Mouse (Mus musculus) mesoderm, embryonic 11.5 days (tissue): ENCODE data around the gene Zfp580.

Experiments
- DNase-seq: peaks from one replicate; pipeline ENCODE4 v3.0.0-alpha.2; 2012; ENCODE audit warnings: low read depth, low spot score

Gene Zfp580

DNA sequence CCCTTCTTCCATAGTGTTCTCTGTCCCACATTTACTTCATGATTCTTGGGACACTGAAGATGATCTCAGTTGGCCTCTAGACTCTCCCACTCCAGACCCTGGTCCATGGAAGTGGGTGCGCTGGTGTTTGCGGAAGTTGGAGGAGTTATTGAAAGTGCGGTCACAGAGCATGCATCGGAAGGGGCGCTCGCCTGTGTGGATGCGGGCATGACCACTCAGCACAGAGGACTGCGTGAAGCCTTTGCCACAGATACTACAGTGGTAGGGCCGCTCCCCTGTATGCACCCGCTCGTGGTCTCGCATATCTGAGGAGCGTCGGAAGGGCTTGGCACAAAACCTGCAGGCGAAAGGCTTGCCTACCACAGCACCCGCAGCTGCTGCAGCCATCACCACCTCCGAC is 15.7 kb upstream of the Zfp580 start:
- DNase-seq: no peak

GRCm38 (mm10) chr7:5036136-5036535 is 15.2 kb upstream of the Zfp580 start:
- DNase-seq: no peak

- no peak for DNase-seq
Measured at GRCm38 (mm10) chr7:5037026-5037425, 14.3 kb upstream of the Zfp580 start.

GRCm38 (mm10) chr7:5037467-5037866 is 13.9 kb upstream of the Zfp580 start:
- DNase-seq: no peak

DNA sequence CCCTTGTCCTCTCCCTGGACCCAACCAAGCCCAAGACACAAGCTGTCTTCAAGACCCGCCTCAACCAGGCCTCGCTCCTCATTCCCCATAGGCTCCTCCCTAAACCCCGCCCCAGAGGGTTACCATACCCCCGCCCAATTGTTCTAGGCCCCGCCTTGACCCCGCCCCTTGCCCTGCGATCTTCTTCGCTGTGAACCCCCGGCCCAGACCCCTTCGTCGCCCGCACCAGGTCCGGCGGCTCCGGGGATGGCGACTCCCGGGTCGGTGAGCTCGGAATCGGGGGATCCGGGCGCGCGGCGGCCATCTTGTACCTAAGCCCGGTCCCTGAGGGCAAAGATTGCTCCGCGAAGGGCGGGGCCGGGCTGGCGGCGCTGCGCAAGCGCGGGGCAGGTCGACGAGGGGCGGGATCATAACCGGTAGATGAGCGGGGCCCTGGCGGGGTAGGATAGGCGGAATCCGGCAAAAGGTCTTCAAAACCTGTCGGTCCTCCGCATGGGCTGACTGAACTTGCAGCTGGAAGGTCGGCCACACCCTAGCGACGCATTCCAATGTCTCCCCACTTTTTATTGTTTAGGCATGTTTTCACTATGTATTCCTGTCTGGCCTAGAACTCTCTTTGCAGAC is 13.1 kb upstream of the Zfp580 start, which contains the start of gene Zfp784:
Gene Zfp784, minus strand, starts transcription at position 338 of the 624 bp plus-strand sequence.
- DNase-seq: peak; percentile 92

DNA sequence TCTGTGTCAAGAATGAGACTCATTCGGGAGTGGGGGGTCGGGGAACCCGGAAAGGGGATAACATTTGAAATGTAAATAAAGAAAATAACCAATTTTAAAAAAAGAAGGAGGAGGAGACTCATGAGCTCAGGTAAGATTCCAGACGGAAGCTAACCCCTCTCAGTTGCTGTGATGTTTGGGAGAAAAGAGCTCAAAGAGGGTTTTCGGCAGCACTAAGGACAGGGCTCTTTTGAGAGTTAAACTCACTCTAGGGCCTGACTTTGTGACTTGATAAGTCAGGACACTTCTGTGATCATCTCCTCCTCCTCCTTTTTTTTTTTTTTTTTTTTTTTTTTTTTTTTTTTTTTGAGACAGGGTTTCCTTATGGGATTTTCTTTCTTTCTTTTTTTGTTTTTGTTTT is 12.4 kb upstream of the Zfp580 start:
- no peak for DNase-seq

DNA sequence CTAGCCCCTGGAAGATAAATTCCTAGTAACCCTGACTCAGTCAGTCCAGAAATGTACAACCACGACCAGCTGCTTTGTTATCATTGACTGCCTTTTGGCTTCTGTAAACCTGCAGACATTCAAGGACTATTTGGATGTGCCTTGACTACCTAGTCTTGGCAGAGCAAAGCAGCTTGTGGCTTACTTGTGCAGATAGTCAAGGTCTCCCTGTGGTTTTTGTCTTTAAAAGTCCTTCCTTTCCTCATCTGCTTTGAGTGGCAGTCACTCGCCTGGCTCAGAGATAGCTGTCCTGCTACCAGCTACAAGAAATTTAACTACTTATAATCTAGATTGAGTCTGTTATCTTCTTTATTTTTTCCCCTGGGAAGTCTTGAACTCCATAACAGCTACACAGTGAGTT is 6.4 kb upstream of the Zfp580 start:
- DNase-seq: no peak

- no peak for DNase-seq
Measured at GRCm38 (mm10) chr7:5046112-5046511, 5.2 kb upstream of the Zfp580 start.

DNA sequence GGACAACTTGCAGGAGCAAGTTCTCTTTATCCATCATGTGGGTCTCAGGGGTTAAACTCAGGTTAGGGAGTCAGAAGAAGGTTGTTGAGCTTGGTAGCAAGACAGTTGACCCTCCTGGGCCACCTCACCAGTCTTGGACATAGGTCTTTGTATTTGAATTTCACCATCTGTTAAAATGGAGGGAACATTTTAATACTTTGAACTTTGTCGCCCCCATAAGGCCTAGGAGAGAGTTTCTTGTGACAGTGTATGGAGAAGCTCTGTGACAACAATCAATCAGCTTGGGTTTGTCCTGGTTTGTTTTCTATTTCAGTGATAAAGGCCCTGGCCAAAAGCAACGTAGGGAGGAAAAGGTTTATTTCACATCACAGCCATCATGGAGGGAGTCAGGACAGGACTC is 4.0 kb upstream of the Zfp580 start:
- no peak for DNase-seq

GRCm38 (mm10) chr7:5052438-5052837 is 1.1 kb downstream of the Zfp580 start:
- DNase-seq: no peak

DNA sequence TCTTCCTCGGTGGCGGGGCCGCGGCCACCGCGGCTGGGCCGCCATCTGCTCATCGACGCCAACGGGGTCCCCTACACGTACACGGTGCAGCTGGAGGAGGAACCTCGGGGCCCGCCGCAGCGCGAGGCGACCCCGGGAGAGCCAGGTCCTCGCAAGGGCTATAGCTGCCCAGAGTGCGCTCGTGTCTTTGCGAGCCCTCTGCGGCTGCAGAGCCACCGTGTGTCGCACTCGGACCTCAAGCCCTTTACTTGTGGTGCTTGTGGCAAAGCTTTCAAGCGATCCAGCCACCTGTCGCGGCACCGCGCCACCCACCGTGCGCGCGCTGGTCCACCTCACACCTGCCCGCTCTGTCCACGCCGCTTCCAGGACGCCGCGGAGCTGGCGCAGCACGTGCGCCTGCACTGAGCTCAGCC is 1.6 kb downstream of the Zfp580 start:
- DNase-seq: no peak

GRCm38 (mm10) chr7:5053456-5054179 is 2.3 kb downstream of the Zfp580 start:
- no peak for DNase-seq

- DNase-seq: no peak
Measured at GRCm38 (mm10) chr7:5056651-5057263, 5.4 kb downstream of the Zfp580 start.

DNA sequence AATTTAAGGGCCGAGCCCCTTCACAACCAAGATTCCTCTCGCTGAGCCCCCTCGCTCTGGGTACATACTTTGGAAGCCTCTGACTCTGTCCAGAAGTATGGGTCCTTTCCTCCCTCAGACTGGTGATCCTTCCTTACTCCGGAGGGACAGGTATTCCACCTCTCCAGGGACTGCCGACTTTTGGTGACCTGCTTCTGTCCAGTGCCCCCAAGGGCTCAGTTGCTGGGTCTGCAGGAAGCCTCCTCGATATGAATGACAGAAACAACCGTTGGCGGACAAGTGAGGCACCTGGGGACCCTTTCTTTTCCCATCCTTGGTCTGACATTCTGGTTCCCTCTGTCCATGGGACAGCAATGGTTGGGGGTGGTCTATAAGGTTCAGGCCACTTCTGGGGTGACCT is 6.0 kb downstream of the Zfp580 start:
- DNase-seq: no peak

DNA sequence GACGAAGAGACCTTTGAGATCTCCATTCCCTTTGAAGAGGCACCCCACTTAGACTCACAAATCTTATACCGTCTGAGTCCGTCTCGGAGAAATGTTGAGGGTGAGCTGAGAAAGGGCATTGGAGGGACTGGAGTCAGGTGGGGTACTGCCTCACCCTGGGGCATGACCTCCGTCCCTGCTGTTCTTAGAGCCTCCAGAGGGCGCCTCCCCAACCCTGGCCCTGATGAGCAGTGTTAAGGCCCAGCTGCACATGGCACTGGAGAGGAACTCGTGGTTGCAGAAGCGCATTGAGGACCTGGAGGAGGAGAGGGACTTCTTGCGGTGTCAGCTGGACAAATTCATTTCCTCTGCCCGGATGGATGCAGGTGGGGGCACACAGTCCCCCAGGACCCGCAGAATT is 6.5 kb downstream of the Zfp580 start:
- DNase-seq: no peak

DNA sequence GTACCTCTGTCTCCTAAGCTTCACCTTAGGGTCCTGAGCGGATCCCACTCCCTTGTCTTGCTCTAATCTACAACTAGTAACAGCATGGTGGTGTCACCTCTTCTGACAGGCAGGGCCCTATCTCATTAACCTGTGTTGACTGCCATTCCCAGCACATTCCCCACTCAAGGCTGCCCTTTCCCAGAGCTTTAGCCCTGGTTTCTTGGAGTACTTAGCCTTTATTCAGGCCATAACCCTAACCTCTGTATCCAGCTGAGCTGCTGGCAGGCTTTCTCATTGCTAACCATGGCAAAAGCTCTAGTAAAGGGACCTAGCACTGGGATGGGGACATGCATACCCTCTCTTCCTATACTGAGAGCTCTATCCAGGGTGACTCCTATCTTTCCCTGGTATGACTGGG is 7.3 kb downstream of the Zfp580 start:
- DNase-seq: no peak

- DNase-seq: no peak
Measured at GRCm38 (mm10) chr7:5059421-5059820, 8.1 kb downstream of the Zfp580 start.

DNA sequence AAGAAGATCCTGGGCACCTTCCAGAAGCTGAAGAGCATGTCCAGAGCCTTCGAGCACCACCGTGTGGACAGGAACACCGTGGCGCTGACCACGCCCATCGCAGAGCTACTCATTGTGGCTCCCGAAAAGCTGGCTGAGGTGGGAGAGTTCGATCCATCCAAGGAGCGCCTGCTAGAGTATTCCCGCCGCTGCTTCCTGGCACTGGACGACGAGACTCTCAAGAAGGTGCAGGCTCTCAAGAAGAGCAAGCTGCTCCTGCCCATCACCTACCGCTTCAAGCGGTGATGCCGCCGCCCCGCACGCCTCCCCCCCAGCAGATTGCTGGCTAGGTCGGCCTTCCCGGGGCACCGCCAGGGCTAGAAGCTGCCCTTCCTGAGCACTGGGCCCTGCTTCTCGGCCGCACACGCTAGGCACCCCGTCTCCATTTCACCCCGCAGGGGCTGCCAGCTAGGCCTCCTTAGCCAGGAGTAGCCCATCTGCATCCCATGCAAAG is 8.9 kb downstream of the Zfp580 start:
- DNase-seq: peak; percentile 84

DNA sequence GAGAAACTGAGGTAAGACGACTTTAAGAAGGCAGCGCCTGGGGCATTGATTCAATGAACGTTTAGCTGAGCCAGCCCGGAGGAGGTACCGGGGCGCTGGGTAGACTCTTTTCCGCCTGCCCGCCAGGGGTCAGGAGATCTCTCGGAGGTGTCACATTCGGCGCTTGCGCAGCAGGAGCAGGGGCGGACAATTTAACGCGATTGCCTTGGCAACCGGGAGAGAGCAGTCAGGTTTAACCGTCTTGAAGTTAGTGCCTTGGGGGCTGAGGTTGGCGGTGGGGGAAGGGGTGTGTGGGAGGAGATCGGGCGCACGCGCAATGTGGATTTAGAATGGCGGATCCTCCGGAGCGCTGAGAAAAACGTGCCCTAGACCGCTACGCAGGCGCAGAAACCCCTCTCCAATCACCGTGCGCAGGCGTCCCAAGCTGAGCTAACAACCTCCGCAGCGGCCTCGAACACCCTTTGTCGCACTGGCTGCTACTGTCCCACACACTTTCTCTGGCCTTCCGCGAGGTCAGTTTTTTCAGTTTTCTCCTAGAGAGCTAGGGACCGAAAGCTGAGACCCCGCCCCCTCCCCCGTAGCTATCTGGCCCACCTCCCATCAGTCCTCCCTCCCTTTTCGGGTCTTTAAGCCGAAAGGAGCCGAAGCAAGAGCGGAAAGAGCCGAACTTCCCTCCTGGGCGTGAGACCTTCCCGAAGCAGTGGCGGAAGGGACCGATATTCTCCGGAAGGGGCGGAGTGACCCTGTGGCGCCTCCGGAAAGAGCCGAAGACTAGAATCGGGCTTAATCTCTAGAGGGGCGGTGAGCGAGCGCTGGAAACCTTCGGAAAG is 9.8 kb downstream of the Zfp580 start:
- DNase-seq: peak; percentile 99

DNA sequence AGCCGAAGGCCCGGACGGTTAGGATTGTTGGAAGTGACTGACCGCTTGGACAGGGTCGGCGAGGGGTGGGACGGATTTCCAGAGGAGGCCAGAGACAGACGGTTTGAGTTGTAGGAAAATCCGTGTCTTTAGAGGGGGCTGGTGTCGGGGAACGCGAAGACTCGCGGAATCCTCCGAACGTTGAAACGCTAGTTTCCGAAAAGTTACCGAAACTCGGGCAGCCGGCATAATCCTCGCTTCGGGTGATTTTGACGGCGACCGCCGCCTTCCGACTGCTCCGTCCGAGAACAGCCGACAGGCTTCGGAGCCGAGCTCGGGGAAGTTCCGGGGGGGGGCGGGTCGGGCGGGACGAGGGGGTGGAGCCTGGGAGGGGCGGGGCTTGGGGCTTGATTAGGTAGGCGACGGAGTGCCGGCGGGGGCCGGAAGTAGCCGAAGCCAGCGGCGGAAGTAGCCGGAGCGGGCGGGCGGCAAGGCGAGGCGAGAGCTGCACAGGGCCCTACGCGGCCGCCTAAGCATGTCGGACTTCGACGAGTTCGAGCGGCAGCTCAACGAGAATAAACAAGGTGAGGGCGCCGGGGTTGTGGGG is 10.5 kb downstream of the Zfp580 start, which contains the start of gene U2af2:
Gene U2af2, plus strand, starts transcription at position 370 of the 586 bp plus-strand sequence.
- DNase-seq: peak; percentile 93

GRCm38 (mm10) chr7:5062360-5063001 is 11.1 kb downstream of the Zfp580 start:
- DNase-seq: peak; percentile 88
